Mouse (Mus musculus) megakaryocyte progenitor cell, adult 5-6 weeks (primary cell): ENCODE measurements around the gene Tsku. TPM values are rescaled to one million over a fixed set of nuclear protein-coding genes. Genes with fewer than 3 reads are reported as not detected.

ENCODE experiments used
- ATAC-seq: replicated peaks from 2 replicates; pipeline ENCODE4 v1.8.0; 2016; ENCODE audit warnings: mild to moderate bottlenecking, moderate TSS enrichment, inconsistent platforms; ENCODE audit not compliant: poor library complexity
- total RNA-seq, 2 experiments: library from RNA; stranded (forward) in 1 of 2; stranded (reverse) in 1 of 2; fragments of 157-497, 149-512 nt in 1 of 2; fragments of 200-1000 nt in 1 of 2; gene quantifications; 2 replicates each; pipeline versions ENCODE4 v1.2.3 to v1.2.4; 2015 to 2017

Gene Tsku
- total RNA-seq (2015): 0.12 TPM in 1 of 2 replicates, not detected in the other
- total RNA-seq (2017): not detected in 2 replicates

DNA sequence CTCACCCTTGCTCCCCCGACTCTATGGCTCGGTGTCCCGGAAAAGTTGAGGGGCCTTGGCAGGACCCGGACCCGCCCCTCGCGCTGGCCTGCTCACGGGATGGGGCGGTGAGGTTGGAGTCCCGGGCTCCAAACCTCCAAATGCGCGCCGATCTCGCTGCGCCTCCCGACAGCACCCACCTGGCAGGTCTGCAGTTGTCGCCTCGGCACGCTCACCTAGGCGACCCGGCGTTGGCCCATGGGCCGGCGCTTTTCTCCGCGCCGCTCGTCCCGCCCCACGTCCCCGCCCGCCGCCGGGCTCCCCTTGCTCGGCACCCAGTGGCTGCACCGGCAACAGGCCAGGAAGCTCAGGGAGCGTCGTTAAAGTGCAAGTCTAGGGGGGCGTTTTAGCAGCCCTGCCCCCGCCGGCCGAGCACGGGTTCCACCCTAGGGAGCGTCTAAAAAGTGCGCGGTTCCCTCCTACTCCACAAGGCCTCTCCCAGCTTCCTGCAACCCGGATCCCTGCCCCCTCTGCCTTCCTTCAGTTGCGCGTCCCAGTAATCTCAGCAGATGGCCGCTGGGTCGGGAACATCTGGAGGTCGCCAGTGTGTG lies at the start of gene Tsku:
Gene Tsku (minus strand): TSS at position 266 of the 590 bp plus-strand sequence.
- peak; percentile 65 for ATAC-seq

DNA sequence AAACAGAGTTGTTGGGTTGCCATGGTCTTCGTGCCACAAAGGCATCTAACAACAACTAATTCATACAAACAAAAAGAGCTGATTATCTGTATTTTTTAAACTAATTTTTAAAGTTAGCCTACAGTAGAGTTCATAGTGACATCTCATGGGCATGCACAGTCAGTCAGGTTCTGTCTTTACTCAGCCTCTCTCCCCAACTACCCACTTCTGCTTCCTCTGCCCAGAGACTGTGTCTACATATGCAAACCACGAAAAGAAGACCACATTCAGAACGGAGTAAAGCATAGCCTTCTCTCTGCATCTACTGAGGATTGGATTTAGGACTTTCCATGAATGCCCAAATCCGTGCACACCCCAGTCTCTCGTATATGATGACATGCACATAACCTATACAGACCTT lies 46.5 kb upstream of the Tsku start:
- ATAC-seq: peak; percentile 57; the same call in 1 of the 2 replicates

DNA sequence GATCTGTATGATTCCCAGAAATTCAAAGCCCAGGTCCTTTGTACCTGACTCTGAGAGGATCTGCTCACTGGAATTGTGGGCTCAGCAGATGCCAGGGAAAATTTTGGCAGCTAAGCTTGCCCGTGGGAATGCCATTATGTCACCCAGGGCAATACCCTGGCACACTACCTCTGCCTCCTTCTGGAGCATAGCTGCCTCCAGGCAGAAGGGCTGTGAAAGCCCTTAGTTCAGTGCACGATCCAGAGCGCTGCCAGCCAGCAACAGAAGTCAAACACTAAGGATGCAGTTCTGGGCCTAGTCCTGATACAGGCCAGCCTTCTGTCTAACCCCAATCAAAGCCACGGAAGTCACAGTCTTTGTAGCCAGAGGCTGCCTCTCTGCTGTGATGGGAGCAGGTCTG lies 42.9 kb upstream of the Tsku start:
- no peak for ATAC-seq

DNA sequence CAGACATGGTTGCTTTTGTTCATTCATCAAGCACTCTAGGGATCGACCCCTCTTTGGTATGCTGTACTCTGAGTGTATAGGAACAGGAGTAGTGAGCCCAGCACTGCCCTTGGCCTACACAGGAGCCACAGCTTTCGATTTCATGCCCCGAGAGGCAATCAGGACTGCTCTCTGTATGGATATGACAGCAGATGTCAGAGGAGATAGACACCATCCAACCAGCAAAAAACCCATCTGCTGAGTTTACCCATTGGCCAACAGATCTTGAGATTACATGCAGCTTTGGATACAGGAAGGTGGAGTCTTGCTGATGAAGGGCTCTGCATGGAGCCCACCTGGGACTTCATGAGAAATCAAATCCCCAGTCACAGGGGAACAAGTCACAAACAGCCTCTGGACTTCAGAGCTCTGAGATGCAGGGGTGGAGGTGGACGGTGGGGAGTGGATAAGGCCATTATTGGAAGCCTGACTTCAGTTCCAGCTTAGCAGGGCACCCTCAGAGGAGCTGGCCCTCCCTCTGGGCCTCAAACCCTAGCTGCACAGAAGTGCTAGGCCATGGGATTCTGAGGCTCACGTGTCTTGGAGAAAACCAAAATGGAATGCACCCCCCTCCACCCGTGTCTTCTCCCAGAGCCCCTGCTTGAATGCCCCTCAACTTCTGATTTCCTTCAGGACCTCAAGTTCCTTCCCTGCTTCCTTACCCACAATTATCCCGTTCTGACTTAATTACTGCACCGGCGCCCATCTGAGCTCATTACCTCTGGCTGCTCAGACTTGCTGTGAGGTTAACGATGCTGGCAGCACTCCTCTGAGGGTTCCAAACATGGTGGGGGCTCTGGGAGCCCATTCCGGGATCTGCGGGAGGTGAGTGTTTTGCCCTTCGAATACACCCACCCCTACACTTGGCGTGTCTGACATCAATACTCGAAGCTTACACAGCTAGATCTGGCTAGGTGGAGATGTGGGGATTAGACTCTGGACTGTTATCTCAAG lies 41.8 kb upstream of the Tsku start:
- no peak for ATAC-seq

DNA sequence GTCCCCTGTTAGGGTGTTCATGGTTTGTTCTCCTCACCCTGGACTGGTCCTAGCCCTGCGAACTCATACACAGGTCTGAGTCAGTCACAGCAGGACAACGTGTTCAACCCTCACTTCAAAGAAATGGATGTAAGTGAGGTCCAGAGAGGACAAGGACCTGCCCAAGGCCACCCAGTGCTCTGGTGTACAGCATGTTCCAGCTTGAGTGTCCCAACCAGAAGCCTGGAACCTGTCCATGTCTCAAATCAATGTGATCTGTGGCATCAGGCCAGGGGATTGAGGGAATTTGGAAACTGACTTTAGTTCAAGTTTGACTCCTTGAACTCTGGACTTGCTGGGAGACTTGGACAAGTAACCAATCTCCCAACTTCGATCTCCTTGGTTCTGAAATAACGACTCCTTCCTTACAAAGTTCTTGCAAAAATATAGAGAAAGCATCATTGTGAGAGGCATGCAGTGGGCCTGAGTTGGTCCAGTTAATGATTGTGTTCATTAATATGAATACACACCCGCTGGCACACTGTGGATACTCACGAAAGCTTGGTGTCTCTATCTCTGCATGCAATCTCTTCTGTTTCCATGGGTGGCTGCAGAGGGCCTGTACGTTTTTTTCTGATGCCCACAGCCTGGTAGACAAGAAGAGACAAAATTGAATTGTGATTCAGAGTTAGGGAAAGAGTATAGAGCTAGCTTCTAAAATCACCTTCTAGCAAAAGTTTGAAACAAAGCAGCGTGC lies 31.5 kb upstream of the Tsku start:
- ATAC-seq: no peak

DNA sequence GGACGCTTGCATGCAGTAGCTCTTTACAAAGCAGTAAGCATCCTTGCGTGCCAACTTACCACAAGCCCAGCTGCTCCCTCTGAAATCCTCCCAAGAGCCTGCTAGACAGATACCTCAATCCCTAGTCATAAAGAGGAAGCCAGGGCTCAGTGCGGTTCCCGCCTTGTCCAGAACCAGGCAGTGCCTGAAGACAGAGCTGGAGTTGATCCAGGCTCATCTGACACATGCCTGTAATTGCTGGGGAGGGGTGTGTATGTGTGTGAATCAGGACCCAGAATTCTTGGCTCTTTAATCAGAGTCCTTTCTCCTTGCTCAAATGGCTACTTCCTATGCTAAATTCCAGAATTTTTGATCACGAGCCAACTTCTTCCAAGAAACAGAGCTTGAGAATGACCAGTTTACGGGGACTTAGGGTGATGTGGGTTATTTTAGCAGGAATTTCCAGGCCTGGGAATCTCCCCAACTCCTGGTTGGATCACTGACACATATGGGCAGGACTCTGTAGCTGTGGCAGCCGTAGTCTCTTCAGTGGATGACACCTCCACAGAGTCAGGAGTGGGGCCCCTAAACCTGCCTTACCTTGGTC lies 30.3 kb upstream of the Tsku start:
- no peak for ATAC-seq

DNA sequence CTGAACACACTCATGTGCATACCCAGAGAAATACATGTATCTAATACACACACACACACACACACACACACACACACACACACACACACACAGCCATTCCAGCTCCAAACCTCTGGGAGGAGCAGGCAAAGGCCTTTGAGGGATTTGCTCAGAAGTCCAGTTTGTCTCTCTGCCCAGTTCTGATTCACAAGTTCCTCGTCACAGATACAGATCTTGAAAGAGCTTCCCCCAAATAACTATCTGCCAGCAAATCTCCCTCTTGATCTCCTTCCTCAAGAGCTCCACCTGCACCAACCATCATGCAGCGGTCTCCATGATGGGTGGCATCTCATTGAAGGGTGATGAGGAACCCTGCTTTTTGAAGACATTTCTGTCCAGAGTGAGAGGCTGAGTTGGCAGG lies 29.4 kb upstream of the Tsku start:
- no peak for ATAC-seq

DNA sequence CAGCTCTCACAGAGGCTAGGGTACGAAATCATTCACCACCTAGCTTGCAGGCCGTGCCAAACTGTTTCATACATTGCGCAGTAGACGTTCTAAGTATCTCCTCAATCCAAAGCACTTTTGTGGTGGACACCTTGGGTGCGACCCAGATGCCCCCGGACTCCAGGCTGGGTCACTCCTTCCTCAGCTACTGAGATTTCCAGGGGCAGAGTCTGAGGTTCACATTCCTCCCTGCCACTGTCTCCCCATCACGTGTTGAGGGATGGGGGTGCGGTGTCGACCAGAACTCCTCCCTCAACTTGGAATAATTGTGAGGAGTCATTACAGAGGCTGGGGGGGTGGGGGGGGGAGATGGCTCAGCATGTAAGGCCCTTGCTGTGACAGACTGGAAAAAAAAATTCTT lies 28.5 kb upstream of the Tsku start:
- no peak for ATAC-seq

DNA sequence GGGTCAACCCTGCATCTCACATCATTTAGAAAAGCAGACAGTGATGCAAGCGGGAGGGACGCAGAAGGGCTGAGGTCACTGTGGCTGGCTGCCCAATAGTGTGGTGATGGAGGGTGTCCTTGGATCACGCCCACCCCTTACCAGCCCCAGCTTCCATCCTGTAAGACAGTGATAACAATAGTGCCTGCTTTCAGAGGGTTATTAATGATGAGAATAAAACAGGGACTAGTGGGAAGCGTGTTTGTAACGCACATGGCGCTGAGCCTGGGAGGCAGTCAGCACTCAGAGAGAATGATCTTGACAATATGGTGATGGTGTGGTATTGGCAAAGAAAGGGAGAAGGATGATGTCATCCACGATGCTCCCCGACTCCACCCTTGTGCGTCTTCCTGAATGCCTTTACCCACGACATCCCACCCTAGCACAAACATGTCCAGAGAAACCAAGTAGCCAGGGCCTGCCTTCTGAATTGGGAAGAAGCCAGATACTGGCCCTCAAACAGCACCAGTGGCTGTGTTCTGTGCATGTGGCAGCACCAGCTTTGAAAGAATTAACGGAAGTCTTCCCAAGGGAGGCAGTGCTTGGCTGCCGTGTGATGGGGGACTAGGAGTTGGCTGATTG lies 27.9 kb upstream of the Tsku start:
- no peak for ATAC-seq

DNA sequence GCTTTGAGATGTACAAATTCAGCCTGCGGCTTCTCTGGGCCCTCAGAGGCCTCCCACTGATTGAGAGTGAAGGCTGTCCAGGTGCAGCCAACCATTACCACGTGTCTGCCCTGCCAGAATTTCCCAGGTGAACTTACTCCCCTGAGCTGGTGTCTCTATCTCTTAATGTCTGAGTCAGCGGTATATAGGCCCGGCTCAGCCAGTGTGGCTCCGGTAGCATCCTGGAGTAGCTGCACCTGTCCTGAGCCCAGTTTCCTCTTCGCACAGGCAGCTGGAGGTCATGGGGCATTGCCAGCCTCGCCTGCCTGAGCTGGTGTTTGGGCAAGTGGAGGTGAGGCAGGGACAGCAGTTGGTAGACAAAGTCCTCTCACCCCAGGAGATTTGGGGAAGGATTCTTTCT lies 26.1 kb upstream of the Tsku start:
- ATAC-seq: no peak

DNA sequence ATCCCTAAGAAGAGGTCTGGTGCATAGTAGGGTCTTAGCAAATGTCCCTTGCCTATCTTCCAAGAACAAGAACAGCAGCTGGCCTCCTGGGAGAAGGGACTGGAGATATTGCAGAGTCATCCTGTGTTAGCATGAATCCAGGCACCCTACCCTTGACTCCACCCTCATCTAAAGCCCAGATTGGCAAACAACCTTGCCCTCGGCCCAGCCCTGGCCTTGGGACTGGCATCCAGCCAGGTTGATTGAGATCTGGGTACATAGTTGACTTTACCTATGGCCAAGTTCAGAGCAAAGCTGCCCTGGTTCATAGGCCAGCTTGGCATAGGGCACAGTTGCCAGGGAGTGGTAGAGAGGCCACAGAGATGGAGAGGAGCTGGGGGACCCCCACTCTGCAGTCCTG lies 24.0 kb upstream of the Tsku start:
- peak; percentile 39; the same call in 1 of the 2 replicates for ATAC-seq

DNA sequence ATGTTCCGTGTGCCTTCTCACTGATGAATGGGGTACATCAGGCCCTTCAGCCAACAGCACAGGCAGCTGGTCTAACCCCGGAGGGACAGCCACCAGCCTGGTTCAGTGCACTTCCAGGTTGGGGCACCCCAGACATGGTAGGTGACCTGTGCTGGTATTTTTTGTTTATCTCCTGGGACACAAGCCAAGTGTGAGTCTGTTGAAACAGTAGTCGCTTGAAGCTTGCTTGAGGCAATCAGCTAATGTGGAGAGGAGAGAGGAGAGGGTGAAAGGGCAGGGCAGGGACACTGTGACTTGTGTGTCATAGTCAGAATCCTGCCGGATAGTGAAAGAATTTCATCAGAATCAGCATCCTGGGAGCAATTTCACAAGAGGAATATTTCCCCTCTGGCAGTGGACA lies 22.2 kb upstream of the Tsku start:
- ATAC-seq: no peak

DNA sequence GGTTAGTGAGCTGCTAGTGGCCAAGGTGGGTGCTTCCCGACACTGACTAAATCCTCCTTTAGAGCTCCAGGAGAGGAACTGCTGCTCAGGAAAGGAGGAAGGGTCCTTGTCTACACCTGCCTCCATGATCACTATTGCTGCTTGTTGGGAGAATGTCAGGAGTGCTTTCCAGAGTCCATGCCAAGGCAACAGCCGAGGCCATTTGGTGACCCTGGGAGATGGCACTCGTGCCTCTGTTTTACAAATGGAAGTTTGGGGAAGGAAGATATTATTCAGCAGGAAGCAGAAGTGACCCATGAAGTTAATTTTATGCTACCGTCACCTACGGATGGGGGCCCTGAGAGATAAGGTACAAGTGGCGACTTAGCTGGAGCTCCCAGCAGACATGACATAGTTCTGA lies 21.7 kb upstream of the Tsku start:
- ATAC-seq: no peak

DNA sequence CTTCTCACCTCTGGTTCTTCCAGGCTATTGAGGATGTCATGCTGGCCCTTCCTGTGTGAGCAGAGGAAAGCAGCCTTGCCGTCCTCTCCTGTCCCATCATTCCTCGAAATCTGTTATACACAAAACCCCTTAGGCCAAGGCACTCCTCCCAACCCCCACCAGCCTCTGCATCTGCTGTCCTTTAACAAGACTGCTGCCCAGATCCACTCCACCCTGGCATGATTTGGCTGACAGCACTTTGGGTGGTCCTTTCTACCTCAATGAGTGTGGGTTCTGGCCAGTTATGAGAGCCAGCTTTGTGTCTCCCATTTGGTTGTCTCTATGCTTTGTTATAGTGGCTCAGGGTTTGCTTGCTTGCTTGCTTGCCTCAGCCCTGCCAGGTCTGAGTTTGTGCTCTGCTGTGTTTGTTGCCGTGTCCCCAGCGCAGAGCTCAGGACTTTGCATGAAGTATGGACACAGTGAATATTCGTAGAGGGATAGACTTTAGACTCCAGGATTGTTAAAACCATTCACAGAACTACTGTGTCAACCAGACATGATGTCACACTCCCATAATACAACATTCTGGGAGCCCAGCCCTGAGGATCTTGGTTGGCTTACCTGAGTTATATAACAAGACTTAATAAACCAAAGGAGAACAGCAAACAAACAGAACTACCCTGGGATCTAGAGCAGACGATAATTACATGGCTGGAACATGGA lies 19.2 kb upstream of the Tsku start:
- no peak for ATAC-seq

DNA sequence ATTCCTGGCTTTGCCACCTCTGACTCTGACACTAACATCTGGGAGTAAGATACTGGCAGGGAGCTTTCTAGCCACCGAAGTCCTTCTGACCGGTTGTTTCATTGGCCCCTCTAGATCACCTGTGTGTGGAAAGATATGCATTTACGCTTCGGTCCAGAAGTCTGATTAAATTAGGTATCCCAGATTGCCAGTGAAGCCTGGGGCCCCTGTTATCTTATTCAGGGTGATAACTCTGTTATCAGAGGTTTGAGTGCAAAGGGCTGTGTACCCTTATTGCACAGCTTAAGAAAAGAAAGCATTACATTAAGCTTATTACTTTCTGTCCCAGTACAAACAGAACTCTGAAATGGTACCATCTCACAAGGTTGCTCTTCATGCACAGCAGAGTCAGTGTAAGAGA lies 18.1 kb upstream of the Tsku start:
- no peak for ATAC-seq

DNA sequence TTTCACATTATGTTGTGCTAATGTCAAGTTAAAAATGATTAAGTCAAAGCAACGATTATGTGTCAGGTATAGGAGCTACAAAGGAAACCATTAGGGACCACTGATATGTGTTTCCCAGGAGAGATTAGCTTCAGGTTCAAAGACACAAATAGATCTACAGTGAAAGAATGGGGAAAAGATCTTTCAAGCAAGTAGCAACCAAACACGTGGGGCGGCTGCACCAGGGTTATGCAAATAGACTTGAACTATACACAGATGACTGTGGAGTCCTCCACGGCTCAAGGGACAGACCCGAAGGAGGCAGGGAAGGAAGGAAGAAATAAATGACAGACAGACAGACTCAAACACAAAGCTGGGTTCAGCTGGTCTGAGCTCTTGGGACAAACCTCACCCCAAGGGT lies 16.1 kb upstream of the Tsku start:
- ATAC-seq: no peak

DNA sequence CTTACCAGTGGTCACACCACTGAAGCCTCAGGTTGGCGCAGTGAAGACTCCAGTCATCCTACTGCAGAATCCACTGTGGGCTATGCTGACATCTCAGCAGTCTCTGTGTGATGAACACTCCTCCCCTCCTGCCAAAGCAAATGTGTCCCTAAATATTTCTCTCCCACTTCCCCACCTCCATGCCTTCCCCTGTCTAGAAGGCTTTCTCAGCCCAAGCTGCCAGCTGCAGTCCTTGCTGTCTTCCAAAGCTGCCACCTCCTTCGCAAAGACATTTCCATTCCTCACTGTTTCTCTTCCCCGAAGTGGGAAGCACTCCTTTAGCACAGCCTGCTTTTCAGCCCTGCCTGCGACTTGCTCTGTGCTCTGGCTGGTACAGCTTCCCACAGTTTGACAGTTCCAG lies 10.0 kb upstream of the Tsku start:
- no peak for ATAC-seq

DNA sequence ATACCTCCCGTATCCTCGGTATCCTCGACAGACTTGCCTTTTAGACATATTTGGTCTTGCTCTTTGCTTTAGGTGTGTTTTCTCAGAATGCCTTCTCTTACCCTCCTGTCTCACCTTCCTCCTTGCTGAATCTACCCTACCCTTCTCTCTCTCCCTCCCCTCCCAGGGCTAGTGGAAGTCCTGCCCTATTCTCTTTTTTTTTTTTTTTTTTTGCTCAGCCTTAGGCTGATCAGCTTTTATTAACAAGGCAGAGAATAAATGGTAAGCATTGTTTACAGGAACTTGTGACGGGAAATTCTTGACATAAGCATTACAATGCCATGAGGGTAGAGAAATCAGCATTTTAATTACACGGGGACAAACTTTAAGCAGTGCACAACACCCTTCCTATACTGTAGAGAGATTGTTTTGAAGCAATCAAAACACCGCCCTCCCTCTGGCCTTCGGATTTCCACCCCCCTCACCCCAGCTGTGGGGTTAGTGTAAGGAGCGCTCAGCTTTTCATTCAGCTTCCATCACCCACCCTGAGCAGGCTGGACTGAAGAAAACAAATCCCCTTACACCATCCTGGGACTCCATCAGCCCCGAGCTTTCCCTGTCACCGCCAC lies 8.7 kb upstream of the Tsku start:
- ATAC-seq: no peak

DNA sequence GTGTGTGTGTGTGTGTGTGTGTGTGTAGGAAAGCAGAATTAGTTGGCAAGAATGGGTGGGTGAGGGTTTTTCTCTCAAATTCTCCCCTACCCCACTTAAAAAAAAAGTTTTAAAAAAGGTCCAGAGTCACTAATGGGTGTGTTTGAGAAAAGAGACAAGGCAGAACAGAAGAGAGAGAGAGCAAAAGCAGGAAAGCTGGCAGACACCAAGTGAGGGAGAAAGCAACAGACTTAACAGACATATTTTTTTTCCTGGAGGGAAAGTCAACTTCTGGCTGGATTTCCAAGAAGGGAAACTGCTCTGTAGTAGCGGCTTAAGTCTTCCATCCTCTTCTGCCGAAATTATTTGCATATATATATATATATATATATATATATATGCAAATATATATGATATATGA lies 534 bp upstream of the Tsku start:
- ATAC-seq: no peak

DNA sequence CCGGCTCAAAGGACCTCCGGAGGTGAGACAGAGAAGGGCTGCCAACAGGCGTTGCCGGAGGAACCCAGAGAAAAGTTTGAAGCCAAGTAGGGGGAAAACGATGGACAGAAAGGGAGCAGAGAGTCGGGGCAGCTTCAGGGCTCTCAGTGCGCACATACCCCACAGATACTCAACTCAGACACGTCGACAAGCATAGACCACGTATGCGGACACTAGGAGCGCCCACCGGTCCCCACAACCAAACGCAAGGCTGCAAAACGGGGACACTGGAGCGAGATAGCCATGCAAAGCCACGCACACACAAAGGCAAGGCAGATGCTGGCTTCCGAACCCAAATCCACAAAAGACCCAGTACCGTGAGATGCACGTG lies 522 bp downstream of the Tsku start:
- 0 out of 2 replicates have a peak, but pooled peaks have one; percentile 7 for ATAC-seq
